Mouse (Mus musculus): ENCODE results near the gene Phykpl. TPM values are rescaled to one million over a fixed set of nuclear protein-coding genes. Genes with fewer than 3 reads are reported as not detected.
A peak's percentile ranks its signal among the peaks of the same experiment; 100 is the strongest.

The Phykpl gene
- total RNA-seq, 1 experiment from 2014 or later = 21.3 TPM

- ATAC-seq (ENCODE audit: extremely low read depth, insufficient number of reproducible peaks, low FRiP score, poor library complexity, severe bottlenecking) = peak; percentile 40
Observed at GRCm38 (mm10) chr11:51635525-51636322, 51.2 kb downstream of the Phykpl start, which contains the start of gene Rmnd5b. Gene Rmnd5b (minus strand): TSS chr11:51635896.

GRCm38 (mm10) chr11:51636323-51636684 lies 51.7 kb downstream of the Phykpl start:
- ATAC-seq (ENCODE audit: extremely low read depth, insufficient number of reproducible peaks, low FRiP score, poor library complexity, severe bottlenecking) = peak; percentile 58; the same call in 1 of the 2 replicates

- ATAC-seq (ENCODE audit: extremely low read depth, insufficient number of reproducible peaks, low FRiP score, poor library complexity, severe bottlenecking) = peak; percentile 75
Observed at GRCm38 (mm10) chr11:51637971-51638414, 53.4 kb downstream of the Phykpl start.

DNA sequence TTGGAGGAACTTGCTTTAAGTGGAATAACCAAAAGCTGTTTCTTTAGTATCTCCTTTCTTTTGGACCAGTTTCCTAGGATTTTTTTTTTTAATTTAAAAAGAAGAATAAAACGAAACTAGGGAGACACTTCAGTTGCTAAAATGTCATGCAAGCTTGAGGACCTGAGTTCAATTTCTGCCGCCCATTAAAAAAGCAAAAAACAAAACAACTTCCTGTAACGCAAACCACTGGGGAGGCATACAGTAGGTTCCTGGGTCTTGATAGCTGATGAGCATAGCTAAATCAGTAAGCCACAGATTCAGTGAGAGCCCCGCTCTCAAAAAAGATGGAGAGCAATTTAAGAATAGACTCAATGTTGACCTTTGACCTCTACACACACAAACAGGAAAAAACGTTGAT lies 53.9 kb downstream of the Phykpl start:
- ATAC-seq (ENCODE audit: extremely low read depth, insufficient number of reproducible peaks, low FRiP score, poor library complexity, severe bottlenecking) = no peak

- ATAC-seq (ENCODE audit: extremely low read depth, insufficient number of reproducible peaks, low FRiP score, poor library complexity, severe bottlenecking) = no peak
Observed at GRCm38 (mm10) chr11:51640748-51641147, 56.2 kb downstream of the Phykpl start.

DNA sequence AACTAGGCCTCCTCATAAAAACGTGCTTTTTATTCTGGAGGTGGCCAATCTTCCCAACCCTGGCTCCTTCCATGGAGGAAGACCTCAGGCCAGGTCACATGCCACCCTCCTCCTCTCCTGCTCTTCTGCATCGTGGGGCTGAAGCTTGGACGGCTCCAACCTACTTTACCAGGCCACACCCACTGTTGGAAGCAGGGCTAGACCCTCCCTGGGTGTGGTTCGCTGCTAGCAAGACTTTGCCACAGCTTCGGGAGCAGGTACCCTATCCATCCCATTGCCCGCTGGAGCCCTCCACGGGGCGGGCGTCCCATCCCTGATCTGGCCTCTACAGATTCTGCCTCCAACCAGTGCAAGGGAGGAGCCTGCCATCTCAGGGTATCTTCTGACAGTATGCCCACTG lies 58.6 kb downstream of the Phykpl start:
- no peak for ATAC-seq (ENCODE audit: extremely low read depth, insufficient number of reproducible peaks, low FRiP score, poor library complexity, severe bottlenecking)

DNA sequence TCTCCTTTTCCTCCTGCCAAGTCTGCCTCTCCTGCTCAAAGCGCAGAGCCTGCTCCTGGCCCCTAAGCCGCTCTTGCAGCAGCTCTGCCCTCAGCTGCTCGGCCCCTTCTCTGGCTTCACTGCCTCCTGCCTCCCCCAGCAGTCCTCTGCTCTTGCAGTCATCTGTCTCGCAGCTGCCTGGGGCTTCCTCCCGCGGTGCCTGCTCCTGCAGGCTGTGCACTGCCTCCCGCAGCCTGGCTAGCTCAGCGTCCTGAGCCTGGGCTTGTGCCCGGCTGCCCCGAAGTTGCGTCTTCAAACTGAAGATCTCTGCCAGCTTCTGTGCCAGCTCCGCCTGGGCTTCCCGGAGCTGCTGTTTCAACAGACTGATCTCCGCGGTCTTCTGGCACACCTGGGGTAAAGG lies 59.2 kb downstream of the Phykpl start:
- no peak for ATAC-seq (ENCODE audit: extremely low read depth, insufficient number of reproducible peaks, low FRiP score, poor library complexity, severe bottlenecking)

GRCm38 (mm10) chr11:51644217-51644616 lies 59.7 kb downstream of the Phykpl start:
- ATAC-seq (ENCODE audit: extremely low read depth, insufficient number of reproducible peaks, low FRiP score, poor library complexity, severe bottlenecking) = peak; percentile 87

GRCm38 (mm10) chr11:51645293-51645692 lies 60.7 kb downstream of the Phykpl start:
- no peak for ATAC-seq (ENCODE audit: extremely low read depth, insufficient number of reproducible peaks, low FRiP score, poor library complexity, severe bottlenecking)

GRCm38 (mm10) chr11:51646245-51646644 lies 61.7 kb downstream of the Phykpl start:
- ATAC-seq (ENCODE audit: extremely low read depth, insufficient number of reproducible peaks, low FRiP score, poor library complexity, severe bottlenecking) = no peak

DNA sequence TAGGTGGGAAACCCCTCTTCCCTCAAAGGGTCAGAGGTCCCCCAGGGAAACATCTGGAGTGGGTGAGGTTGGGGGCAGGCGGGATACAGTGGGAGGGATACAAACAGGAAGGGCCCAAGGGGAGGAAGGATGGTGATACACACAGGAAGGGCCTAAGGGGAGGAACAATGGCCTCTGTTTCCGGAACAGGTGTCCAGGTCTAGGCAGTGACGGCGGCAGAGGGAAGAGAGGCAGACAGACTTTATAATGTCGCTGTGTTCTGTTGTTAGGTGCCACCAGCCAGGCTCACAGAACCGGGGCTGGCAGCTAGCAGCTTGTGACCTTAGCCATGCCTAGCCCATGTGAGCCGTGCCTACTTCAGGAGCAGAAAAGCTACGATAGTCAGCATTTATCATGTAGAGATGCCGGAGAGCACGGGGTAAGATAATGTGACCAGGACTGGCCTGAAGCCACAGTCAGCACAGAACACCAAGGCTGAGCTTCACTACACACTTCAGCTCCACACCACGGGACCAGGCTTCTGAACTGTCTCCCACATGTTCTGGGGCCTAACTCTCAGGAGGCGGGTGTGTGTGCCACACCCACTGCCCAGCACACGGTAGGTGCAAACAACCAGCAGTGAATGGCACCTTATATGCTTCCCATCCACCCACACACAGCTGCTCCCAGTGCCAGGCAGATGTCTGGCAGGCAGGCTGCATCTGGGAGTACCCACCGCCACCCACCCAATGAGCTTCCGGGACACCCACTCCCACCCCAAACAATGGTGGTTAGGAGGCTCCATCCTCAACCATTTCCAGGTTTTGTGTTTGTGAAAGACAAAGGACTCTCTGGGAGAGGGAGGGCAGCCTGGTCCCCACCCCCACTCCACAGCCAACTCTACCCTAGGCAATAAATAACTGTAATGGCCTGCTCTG lies 62.5 kb downstream of the Phykpl start:
- ATAC-seq (ENCODE audit: extremely low read depth, insufficient number of reproducible peaks, low FRiP score, poor library complexity, severe bottlenecking) = no peak

DNA sequence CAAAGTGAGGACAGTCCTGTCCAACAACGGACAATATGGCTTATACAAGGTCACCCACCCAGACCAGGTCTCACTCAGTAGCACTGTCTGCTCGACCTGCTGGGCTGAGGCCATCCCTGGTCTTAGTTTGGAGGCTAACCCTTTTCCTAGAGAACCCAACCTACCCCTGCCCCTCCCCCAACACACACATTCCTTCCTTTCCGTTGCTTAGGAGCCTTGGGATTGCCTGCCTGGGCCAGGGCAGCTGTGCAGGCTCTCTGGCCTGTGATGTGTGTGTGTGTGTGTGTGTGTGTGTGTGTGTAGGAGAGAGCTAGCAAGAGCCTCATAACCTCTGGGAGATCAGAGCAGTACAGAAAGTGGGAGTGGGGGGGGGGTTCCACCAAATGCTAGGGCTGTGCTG lies 64.0 kb downstream of the Phykpl start:
- no peak for ATAC-seq (ENCODE audit: extremely low read depth, insufficient number of reproducible peaks, low FRiP score, poor library complexity, severe bottlenecking)

DNA sequence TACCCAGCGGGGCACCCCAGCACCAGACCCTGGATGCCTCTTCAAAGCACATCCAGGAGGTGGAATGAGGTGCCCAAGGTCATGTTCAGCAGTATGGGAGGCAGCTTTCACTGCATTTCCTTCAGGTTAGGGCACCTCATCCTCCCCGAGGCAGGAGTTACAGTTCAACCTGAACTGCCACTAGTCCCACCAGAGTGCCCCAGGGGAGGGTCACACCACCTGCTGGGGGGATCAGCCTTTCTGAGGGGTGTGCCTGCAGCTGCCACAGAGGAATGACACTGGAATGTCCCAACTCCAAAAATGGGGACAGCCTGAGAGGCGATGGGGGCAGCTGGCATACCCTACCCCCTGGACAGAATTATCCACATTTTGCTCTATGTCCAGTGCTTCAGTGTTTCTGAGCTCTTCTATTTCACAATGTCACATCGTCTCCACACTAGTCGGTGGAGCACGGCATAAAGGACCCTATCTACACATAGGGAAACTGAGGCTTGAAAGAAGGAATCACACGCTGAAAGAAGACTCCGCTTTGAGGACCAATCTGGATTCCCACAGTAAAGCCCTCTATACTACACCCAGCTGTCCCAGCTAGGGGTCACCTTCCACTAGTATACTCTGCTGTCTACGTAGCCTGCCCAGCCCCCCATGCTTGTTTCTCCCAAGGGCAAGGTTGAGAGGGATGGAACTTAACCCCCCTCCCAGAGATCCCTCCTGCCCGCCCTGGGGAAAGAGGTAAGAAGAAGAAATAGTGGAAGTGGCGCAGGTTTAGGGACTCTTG lies 64.7 kb downstream of the Phykpl start:
- no peak for ATAC-seq (ENCODE audit: extremely low read depth, insufficient number of reproducible peaks, low FRiP score, poor library complexity, severe bottlenecking)

DNA sequence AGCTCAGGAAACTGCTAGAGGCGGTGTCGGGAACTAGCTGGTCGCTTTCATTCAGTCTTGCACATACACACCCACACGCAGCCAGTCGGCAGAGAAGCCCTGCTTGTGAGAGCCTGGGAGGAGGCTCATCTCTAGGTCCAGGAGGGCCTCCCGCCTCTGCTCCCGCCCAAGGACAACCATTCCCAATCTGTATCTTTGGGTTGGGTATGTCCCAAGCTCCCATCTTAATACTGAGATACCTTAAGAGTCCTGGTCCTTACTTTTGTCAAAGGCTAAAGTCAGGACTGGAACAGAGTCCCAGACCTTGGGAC lies 65.3 kb downstream of the Phykpl start:
- no peak for ATAC-seq (ENCODE audit: extremely low read depth, insufficient number of reproducible peaks, low FRiP score, poor library complexity, severe bottlenecking)

DNA sequence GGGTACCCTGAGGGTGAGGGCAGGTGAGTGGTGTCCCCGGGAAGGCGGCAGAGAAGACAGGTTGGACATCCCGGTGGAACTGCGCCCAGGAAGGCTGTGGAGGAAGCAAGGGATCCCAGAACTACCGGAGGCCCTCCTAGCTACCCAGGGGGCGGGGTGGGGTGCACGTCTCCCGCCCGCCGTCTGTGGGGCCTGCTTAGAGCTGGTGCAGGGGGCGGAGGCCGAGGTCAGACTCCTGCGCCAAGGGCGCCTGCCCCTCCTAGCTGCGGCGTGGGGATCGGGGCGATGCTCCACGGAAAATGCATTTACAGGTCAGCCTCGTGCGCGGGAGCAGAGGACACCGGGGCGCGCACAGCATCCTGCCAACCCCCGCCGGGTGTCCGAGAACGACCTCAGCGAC lies 65.7 kb downstream of the Phykpl start:
- no peak for ATAC-seq (ENCODE audit: extremely low read depth, insufficient number of reproducible peaks, low FRiP score, poor library complexity, severe bottlenecking)

GRCm38 (mm10) chr11:51650691-51651515 lies 66.3 kb downstream of the Phykpl start, which contains the start of the genes N4bp3 and D930048N14Rik:
Gene N4bp3 (minus strand): TSS chr11:51650842.
Gene D930048N14Rik (plus strand): TSS chr11:51650954.
- peak; percentile 18; the same call in 1 of the 2 replicates for ATAC-seq (ENCODE audit: extremely low read depth, insufficient number of reproducible peaks, low FRiP score, poor library complexity, severe bottlenecking)

DNA sequence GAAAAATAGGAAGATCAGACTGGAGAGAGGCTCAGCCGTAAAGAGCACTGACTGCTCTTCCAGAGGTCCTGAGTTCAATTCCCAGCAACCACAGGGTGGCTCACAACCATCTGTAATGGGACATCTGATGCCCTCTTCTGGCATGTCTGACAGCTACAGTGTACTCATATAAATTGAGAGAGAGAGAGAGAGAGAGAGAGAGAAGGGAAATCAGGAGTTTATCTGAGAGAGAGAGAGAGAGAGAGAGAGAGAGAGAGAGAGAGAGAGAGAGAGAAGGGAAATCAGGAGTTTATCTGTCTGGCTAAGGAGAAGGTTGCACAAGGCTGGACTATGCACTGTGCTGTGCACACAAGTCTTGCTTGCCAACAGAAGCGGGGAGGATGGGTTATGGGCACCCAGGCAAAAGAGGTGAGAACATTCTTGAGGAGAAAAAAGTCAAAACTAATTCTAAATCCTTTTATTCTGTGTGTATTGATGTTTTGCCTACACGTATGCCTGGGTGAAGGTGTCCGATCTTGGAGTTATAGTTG lies 68.4 kb downstream of the Phykpl start:
- no peak for ATAC-seq (ENCODE audit: extremely low read depth, insufficient number of reproducible peaks, low FRiP score, poor library complexity, severe bottlenecking)

- no peak for ATAC-seq (ENCODE audit: extremely low read depth, insufficient number of reproducible peaks, low FRiP score, poor library complexity, severe bottlenecking)
Observed at GRCm38 (mm10) chr11:51653736-51654135, 69.2 kb downstream of the Phykpl start.
